Mouse (Mus musculus) liver, postnatal 0 days (tissue): ENCODE measurements around the gene Rbfox3. TPM values are rescaled to one million over a fixed set of nuclear protein-coding genes. Genes with fewer than 3 reads are reported as not detected.

Experiments
- ATAC-seq: fragments of 200-750 bp; cut with Nextera tagmentation; 2 replicates; pipeline ENCODE4 v1.8.0; 2017; ENCODE audit warnings: mild to moderate bottlenecking, moderate library complexity
- DNase-seq: peaks from one replicate; pipeline ENCODE4 v3.0.0-alpha.2; 2016
- H3K27ac ChIP-seq: fragments of 300-500 bp; sonication (generic); 2 replicates; pipeline ENCODE4 v1.5.1; 2014; ENCODE audit warnings: antibody characterized with exemption, moderate library complexity, mild to moderate bottlenecking, low read depth
- H3K27me3 ChIP-seq: fragments of 300-500 bp; sonication (generic); 2 replicates; pipeline ENCODE4 v1.6.1; 2014; ENCODE audit warnings: low read length, control low read depth, mixed read lengths; ENCODE audit not compliant: insufficient read depth
- H3K36me3 ChIP-seq: fragments of 300-500 bp; sonication (generic); replicated peaks from 2 replicates; pipeline ENCODE4 v1.6.1; 2014; ENCODE audit warnings: mild to moderate bottlenecking, control low read depth, low read length, moderate library complexity, mixed read lengths; ENCODE audit not compliant: insufficient read depth
- H3K4me1 ChIP-seq: fragments of 300-500 bp; sonication (generic); 2 replicates; pipeline ENCODE4 v1.6.1; 2014; ENCODE audit warnings: antibody characterized with exemption, mild to moderate bottlenecking, control low read depth; ENCODE audit not compliant: insufficient read depth
- H3K4me2 ChIP-seq: fragments of 300-500 bp; sonication (generic); 2 replicates; pipeline ENCODE4 v1.6.1; 2014; ENCODE audit warnings: low read depth, mild to moderate bottlenecking, low read length, moderate library complexity, mixed read lengths
- H3K4me3 ChIP-seq: fragments of 300-500 bp; sonication (generic); 2 replicates; pipeline ENCODE4 v1.5.1; 2014; ENCODE audit warnings: low read depth, low read length
- H3K9ac ChIP-seq: fragments of 300-500 bp; sonication (generic); replicated peaks from 2 replicates; pipeline ENCODE4 v1.6.1; 2014; ENCODE audit warnings: mild to moderate bottlenecking, moderate library complexity
- H3K9me3 ChIP-seq: fragments of 300-500 bp; sonication (generic); 2 replicates; pipeline ENCODE4 v1.6.1; 2016; ENCODE audit warnings: mild to moderate bottlenecking, control low read depth, low read length, mixed read lengths
- CTCF ChIP-seq: sonication (generic); IDR thresholded peaks from 2 replicates; pipeline ENCODE4 v1.5.1; 2016; ENCODE audit warnings: antibody characterized with exemption, low read depth
- EP300 ChIP-seq: IDR thresholded peaks from 2 replicates; pipeline ENCODE4 v1.6.1; 2016; ENCODE audit warnings: antibody characterized with exemption, low read depth, mild to moderate bottlenecking
- WGBS: fragments of 180-500 bp; shearing (Covaris S2); extraction: QIAGEN DNeasy Blood & Tissue Kit; methylation state at CpG from one replicate; pipeline ENCODE4 v1.1.7; 2014; ENCODE audit not compliant: insufficient replicate concordance; 5-methylcytosine and 5-hydroxymethylcytosine counted together
- polyA plus RNA-seq: library from polyadenylated mRNA; unstranded; fragments of >200 nt; fragmentation: Nextera tagmentation; extraction: Ambion mirVana; gene quantifications from 2 replicates; pipeline ENCODE4 v1.2.1, GENCODE M21; 2015

The Rbfox3 gene
- polyA plus RNA-seq, 1 experiment from 2014 or later = 0.73 TPM

GRCm38 (mm10) chr11:118679736-118680410 lies 231.5 kb downstream of the Rbfox3 start:
- Histone ChIP-seq H3K27me3 (0 out of 2 replicates have a peak, but pooled peaks cover 7% of the 10 kb centered on the region), H3K4me2 (no peak overlapping the region), H3K4me1 (no peaks in the 10 kb centered on the region), H3K27ac (no peak overlapping the region), H3K9ac (no peak overlapping the region), H3K4me3 (no peak overlapping the region), H3K36me3 (no peaks in the 10 kb centered on the region), H3K9me3 (no peaks in the 10 kb centered on the region)
- WGBS = 73% methylated on average over 24 of the region's 24 CpGs
- no peak for ATAC-seq
- no peak for TF ChIP-seq EP300
- TF ChIP-seq CTCF = no peak
- DNase-seq = no peak

GRCm38 (mm10) chr11:118678515-118679104 lies 232.8 kb downstream of the Rbfox3 start:
- ATAC-seq = no peak
- Histone ChIP-seq H3K4me2 (no peak overlapping the region), H3K4me3 (no peak overlapping the region), H3K9me3 (no peaks in the 10 kb centered on the region), H3K9ac (no peak overlapping the region), H3K27ac (no peak overlapping the region), H3K4me1 (no peaks in the 10 kb centered on the region), H3K27me3 (0 out of 2 replicates have a peak, but pooled peaks cover 7% of the 10 kb centered on the region), H3K36me3 (no peaks in the 10 kb centered on the region)
- TF ChIP-seq CTCF = no peak
- TF ChIP-seq EP300 = no peak
- no peak for DNase-seq
- WGBS = 39% methylated on average over 20 of the region's 20 CpGs

GRCm38 (mm10) chr11:118677277-118677676 lies 234.1 kb downstream of the Rbfox3 start:
- ATAC-seq (no peak), DNase-seq (no peak)
- H3K27me3 ChIP-seq = 0 out of 2 replicates have a peak, but pooled peaks cover 7% of the 10 kb centered on the region
- H3K4me1 ChIP-seq = no peaks in the 10 kb centered on the region
- no peak overlapping the region for H3K9ac ChIP-seq
- H3K27ac ChIP-seq = no peak overlapping the region
- H3K36me3 ChIP-seq = no peaks in the 10 kb centered on the region
- no peaks in the 10 kb centered on the region for H3K9me3 ChIP-seq
- WGBS = 55% methylated on average over 8 of the region's 8 CpGs
- no peak overlapping the region for H3K4me2 ChIP-seq
- H3K4me3 ChIP-seq = no peak overlapping the region
- TF ChIP-seq EP300 (no peak), CTCF (no peak)

DNA sequence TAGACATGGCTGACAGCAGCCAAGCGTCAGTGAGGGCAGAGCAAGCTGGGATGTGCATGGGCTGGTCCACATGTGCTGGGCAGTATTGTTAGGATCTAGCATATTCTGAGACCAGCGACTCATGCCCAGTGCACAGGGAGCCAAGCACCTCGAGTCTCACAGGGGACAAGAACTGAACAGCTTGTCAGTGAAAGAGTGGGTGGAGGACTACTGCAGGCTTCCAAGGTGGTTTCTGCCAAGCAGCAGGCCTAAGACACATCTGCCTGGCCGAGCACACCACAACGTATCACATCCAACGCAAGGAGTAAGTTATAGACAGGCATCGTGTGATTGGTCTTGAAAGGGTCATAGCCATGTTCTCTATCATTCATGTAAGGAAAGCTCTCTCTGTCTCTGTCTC lies 235.0 kb downstream of the Rbfox3 start:
- Histone ChIP-seq H3K27me3 (0 out of 2 replicates have a peak, but pooled peaks cover 7% of the 10 kb centered on the region), H3K9me3 (no peaks in the 10 kb centered on the region), H3K9ac (no peak overlapping the region), H3K36me3 (no peaks in the 10 kb centered on the region), H3K4me1 (no peaks in the 10 kb centered on the region), H3K4me3 (no peak overlapping the region), H3K27ac (no peak overlapping the region), H3K4me2 (no peak overlapping the region)
- TF ChIP-seq CTCF = no peak
- TF ChIP-seq EP300 = no peak
- no peak for ATAC-seq
- no peak for DNase-seq
- 67% methylated on average over 7 of the region's 7 CpGs for WGBS

DNA sequence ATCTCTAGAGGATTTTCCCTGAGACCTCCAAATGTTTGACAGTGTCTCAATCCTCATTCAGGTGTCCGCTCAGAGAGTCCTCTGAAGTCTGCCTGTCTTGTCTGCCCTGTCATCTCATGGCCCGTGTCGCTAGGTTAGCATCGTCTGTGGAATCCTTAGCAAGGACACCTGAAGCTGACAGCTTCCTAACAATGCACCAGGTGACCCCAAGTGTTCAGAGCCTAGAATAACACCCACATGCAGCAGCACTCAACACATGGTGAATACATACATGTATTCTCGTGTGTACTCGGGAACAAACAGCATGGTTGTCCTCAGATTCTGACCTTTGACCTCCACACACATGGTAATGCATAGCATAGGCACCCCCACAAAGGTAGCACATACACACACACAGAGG lies 239.4 kb downstream of the Rbfox3 start:
- ATAC-seq = no peak
- no peaks in the 10 kb centered on the region for H3K9me3 ChIP-seq
- no peak for TF ChIP-seq EP300
- TF ChIP-seq CTCF = no peak
- no peak overlapping the region for H3K4me3 ChIP-seq
- no peak for DNase-seq
- H3K27me3 ChIP-seq = no peaks in the 10 kb centered on the region
- no peak overlapping the region for H3K27ac ChIP-seq
- H3K4me2 ChIP-seq = no peak overlapping the region
- H3K4me1 ChIP-seq = no peaks in the 10 kb centered on the region
- 71% methylated on average over 6 of the region's 6 CpGs for WGBS
- H3K36me3 ChIP-seq = no peaks in the 10 kb centered on the region
- no peak overlapping the region for H3K9ac ChIP-seq

DNA sequence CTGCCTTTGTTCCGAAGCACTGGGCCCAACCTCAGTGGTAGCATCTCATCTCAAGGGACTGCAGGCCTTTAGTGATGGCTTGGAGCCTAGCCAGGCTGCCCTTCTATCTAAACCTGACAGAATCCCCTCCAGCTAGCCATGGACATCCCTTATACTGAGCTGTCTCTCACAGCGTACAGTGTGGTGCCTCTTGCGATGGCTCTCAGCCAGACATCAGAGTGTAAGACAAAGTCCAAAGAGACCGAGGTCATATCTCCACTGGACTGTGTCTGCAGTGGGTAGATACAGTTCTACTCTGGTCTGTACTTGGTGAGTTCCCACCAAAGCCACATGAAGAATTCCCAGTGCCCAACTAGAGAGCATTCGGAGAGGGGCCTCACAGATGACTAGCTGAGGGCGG lies 240.2 kb downstream of the Rbfox3 start:
- ATAC-seq = no peak
- 74% methylated on average over 6 of the region's 6 CpGs for WGBS

More for the DNA sequence above, 240.2 kb downstream of the Rbfox3 start:
- no peak overlapping the region for H3K4me2 ChIP-seq
- no peak overlapping the region for H3K9ac ChIP-seq
- no peaks in the 10 kb centered on the region for H3K36me3 ChIP-seq
- H3K27ac ChIP-seq = no peak overlapping the region
- H3K4me3 ChIP-seq = no peak overlapping the region
- no peak for TF ChIP-seq EP300
- no peak for TF ChIP-seq CTCF
- H3K4me1 ChIP-seq = no peaks in the 10 kb centered on the region
- no peak for DNase-seq
- H3K9me3 ChIP-seq = no peaks in the 10 kb centered on the region
- H3K27me3 ChIP-seq = no peaks in the 10 kb centered on the region
